Mouse (Mus musculus) liver, adult 2 months (tissue): ENCODE data around the gene Hexb.

Experiments
- CTCF ChIP-seq: fragments of 200-500 bp; IDR thresholded peaks from 2 replicates; pipeline ENCODE4 v1.5.1; 2011; ENCODE audit warnings: low read depth, low read length, control low read depth
- POLR2A ChIP-seq: fragments of 200-500 bp; IDR thresholded peaks from 2 replicates; pipeline ENCODE4 v1.6.1; 2011; ENCODE audit warnings: low read length, control low read depth; ENCODE audit not compliant: insufficient read depth; ENCODE audit errors: extremely low read depth

DNA sequence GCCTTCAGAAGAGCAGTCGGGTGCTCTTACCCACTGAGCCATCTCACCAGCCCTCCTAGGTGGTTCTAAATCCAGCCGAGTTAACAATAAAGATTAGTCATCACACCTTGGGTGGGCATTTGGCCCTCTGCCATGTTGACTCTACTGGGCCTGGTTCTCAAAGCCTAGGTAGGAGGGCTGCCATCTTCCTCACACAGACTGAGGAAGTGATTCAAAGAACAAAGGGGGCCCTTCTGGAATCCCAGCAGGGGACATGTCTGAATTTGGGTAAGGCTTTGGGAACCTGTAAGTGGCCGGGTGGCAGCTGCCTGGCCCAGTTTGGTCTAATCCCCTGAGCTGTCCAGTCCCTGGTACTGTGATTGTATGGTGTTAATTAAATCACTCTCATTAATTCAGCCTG, 39.5 kb upstream of the Hexb start:
- no peak for TF ChIP-seq POLR2A
- no peak for TF ChIP-seq CTCF
